Mouse (Mus musculus): ENCODE measurements around the gene Rpp14.
A peak's percentile ranks its signal among the peaks of the same experiment; 100 is the strongest.

Gene Rpp14

GRCm38 (mm10) chr14:8062076-8062475, 18.1 kb upstream of the Rpp14 start:
- no peak for DNase-seq

GRCm38 (mm10) chr14:8062537-8063301, 17.4 kb upstream of the Rpp14 start:
- DNase-seq: no peak

- DNase-seq: no peak
Observed at GRCm38 (mm10) chr14:8063835-8064785, 16.1 kb upstream of the Rpp14 start.

- no peak for DNase-seq
Observed at GRCm38 (mm10) chr14:8080718-8081117, 551 bp downstream of the Rpp14 start.

GRCm38 (mm10) chr14:8082949-8083348, 2.8 kb downstream of the Rpp14 start:
- DNase-seq: no peak

GRCm38 (mm10) chr14:8089016-8089415, 8.8 kb downstream of the Rpp14 start:
- DNase-seq: no peak

- no peak for DNase-seq
Observed at GRCm38 (mm10) chr14:8092573-8092972, 12.4 kb downstream of the Rpp14 start.

GRCm38 (mm10) chr14:8093427-8093826, 13.3 kb downstream of the Rpp14 start:
- no peak for DNase-seq

- no peak for DNase-seq
Observed at GRCm38 (mm10) chr14:8094931-8095561, 14.9 kb downstream of the Rpp14 start.

GRCm38 (mm10) chr14:8095562-8095950, 15.4 kb downstream of the Rpp14 start:
- DNase-seq: peak; percentile 52

- peak; percentile 96 for DNase-seq
Observed at GRCm38 (mm10) chr14:8097978-8098686, 18.0 kb downstream of the Rpp14 start, which contains the start of gene Pxk. Gene Pxk (plus strand): TSS chr14:8098211.

- DNase-seq: no peak
Observed at GRCm38 (mm10) chr14:8098687-8098995, 18.5 kb downstream of the Rpp14 start.

- no peak for DNase-seq
Observed at GRCm38 (mm10) chr14:8099561-8100021, 19.4 kb downstream of the Rpp14 start.

GRCm38 (mm10) chr14:8101886-8102285, 21.7 kb downstream of the Rpp14 start:
- DNase-seq: peak; percentile 19

- peak; percentile 80 for DNase-seq
Observed at GRCm38 (mm10) chr14:8102676-8103075, 22.5 kb downstream of the Rpp14 start.

GRCm38 (mm10) chr14:8108047-8108446, 27.9 kb downstream of the Rpp14 start:
- DNase-seq: no peak

- DNase-seq: no peak
Observed at GRCm38 (mm10) chr14:8108976-8109375, 28.8 kb downstream of the Rpp14 start.

GRCm38 (mm10) chr14:8111545-8111944, 31.4 kb downstream of the Rpp14 start:
- DNase-seq: no peak

- DNase-seq: no peak
Observed at GRCm38 (mm10) chr14:8112036-8112435, 31.9 kb downstream of the Rpp14 start.

- DNase-seq: no peak
Observed at GRCm38 (mm10) chr14:8113616-8114015, 33.4 kb downstream of the Rpp14 start.

GRCm38 (mm10) chr14:8114306-8114705, 34.1 kb downstream of the Rpp14 start:
- no peak for DNase-seq

GRCm38 (mm10) chr14:8114756-8115155, 34.6 kb downstream of the Rpp14 start:
- no peak for DNase-seq

- no peak for DNase-seq
Observed at GRCm38 (mm10) chr14:8115772-8116171, 35.6 kb downstream of the Rpp14 start.

Measured in kidney, postnatal 14 days (tissue).